ENCODE assay signal across 10 mouse cellular contexts in genomic region chr3:96159820-96160219, GRCm38 (mm10). TPM values are rescaled to one million over a fixed set of nuclear protein-coding genes. Genes with fewer than 3 reads are reported as not detected.
DNase-seq lines count a peak whose midpoint lies in the region; ATAC-seq and TF ChIP-seq lines count a peak whose summit lies in the region.
"Had no signal": no experiment of that assay in that cellular context is flagged by ENCODE, and none has a peak within 500 bp of the region (broad histone marks: within the 10 kb centered on the region; RNA-seq: fewer than 3 reads in every experiment).

No protein-coding gene starts in this region.

- peaks cover 20% of the 10 kb centered on the region for H3K36me3 ChIP-seq in heart, embryonic 14.5 days (ENCODE audit: control insufficient read depth, insufficient read depth, low read length)
- H3K36me3 ChIP-seq in midbrain, postnatal 0 days (ENCODE audit: insufficient read depth, low read length): peaks cover 10% of the 10 kb centered on the region
- peaks cover 9% of the 10 kb centered on the region; the same call in 1 of the 2 replicates for H3K36me3 ChIP-seq in midbrain, embryonic 15.5 days (replicated peaks)
- peaks cover 5% of the 10 kb centered on the region; the same call in 1 of the 2 replicates for H3K36me3 ChIP-seq in limb, embryonic 11.5 days (ENCODE audit: control insufficient read depth, insufficient read depth, low read length)
- H3K36me3 ChIP-seq in hindbrain, embryonic 14.5 days (replicated peaks; ENCODE audit: control insufficient read depth, insufficient read depth): peaks cover 9% of the 10 kb centered on the region

- no peak for DNase-seq in heart, postnatal 36 days
- DNase-seq in midbrain, postnatal 0 days (ENCODE audit: low spot score): no peak
- no peak for DNase-seq in limb, embryonic 11.5 days (ENCODE audit: low spot score)
- DNase-seq in urinary bladder, adult 2 months (ENCODE audit: low spot score): no peak
- no peak for DNase-seq in hindbrain, embryonic 14.5 days (ENCODE audit: low spot score)
- DNase-seq in right cerebral cortex, postnatal 25 days: no peak
- DNase-seq: thymus, adult 18-20 months had no signal

- WGBS in heart, embryonic 14.5 days: 65% methylated on average over 4 of the region's 4 CpGs
- 83% methylated on average over 4 of the region's 4 CpGs for WGBS in midbrain, postnatal 0 days
- WGBS in midbrain, embryonic 15.5 days: 82% methylated on average over 4 of the region's 4 CpGs
- 83% methylated on average over 4 of the region's 4 CpGs for WGBS in limb, embryonic 11.5 days
- WGBS in hindbrain, embryonic 14.5 days: 87% methylated on average over 4 of the region's 4 CpGs

- H3K27me3 ChIP-seq in heart, embryonic 14.5 days (ENCODE audit: control insufficient read depth, insufficient read depth, low read length): no peaks in the 10 kb centered on the region
- H3K27me3 ChIP-seq in midbrain, postnatal 0 days (ENCODE audit: insufficient read depth, low read length): no peaks in the 10 kb centered on the region
- no peaks in the 10 kb centered on the region for H3K27me3 ChIP-seq in midbrain, embryonic 15.5 days (replicated peaks)
- H3K27me3 ChIP-seq in limb, embryonic 11.5 days (ENCODE audit: control insufficient read depth, insufficient read depth, low read length): no peaks in the 10 kb centered on the region
- H3K27me3 ChIP-seq in hindbrain, embryonic 14.5 days (ENCODE audit: control insufficient read depth, insufficient read depth, low read length): no peaks in the 10 kb centered on the region

- peaks cover 20 to 25% of the 10 kb centered on the region in 2 experiments for H3K4me1 ChIP-seq in heart, embryonic 14.5 days (ENCODE audit: control insufficient read depth in 2 of 2, insufficient read depth in 2 of 2, low read length in 2 of 2)
- 0 out of 2 replicates have a peak, but pooled peaks cover 3% of the 10 kb centered on the region for H3K4me1 ChIP-seq in midbrain, postnatal 0 days (ENCODE audit: insufficient read depth, low read length)
- peaks cover 24% of the 10 kb centered on the region for H3K4me1 ChIP-seq in midbrain, embryonic 15.5 days
- H3K4me1 ChIP-seq in limb, embryonic 11.5 days (ENCODE audit: control insufficient read depth, insufficient read depth, low read length): peaks cover 12% of the 10 kb centered on the region; the same call in 1 of the 2 replicates
- H3K4me1 ChIP-seq in hindbrain, embryonic 14.5 days (replicated peaks; ENCODE audit: control insufficient read depth, insufficient read depth, low read length): peaks cover 16% of the 10 kb centered on the region

- peak overlapping the region; percentile 94 for H3K4me2 ChIP-seq in heart, embryonic 14.5 days (ENCODE audit: low read length)
- H3K4me2 ChIP-seq in midbrain, postnatal 0 days (ENCODE audit: low read depth, low read length, poor library complexity, severe bottlenecking): no peak overlapping the region
- no peak overlapping the region for H3K4me2 ChIP-seq in midbrain, embryonic 15.5 days
- no peak overlapping the region for H3K4me2 ChIP-seq in limb, embryonic 11.5 days (ENCODE audit: low read depth, severe bottlenecking)
- no peak overlapping the region for H3K4me2 ChIP-seq in hindbrain, embryonic 14.5 days (replicated peaks)

- H3K9ac ChIP-seq in heart, embryonic 14.5 days (ENCODE audit: low read length): peak overlapping the region; percentile 70; the same call in 1 of the 2 replicates
- 0 out of 2 replicates have a peak overlapping the region, but pooled peaks have one; percentile 14 for H3K9ac ChIP-seq in midbrain, postnatal 0 days (replicated peaks; ENCODE audit: low read length, poor library complexity, severe bottlenecking)
- no peak overlapping the region for H3K9ac ChIP-seq in midbrain, embryonic 15.5 days
- H3K9ac ChIP-seq in limb, embryonic 11.5 days (ENCODE audit: low read length): no peak overlapping the region
- no peak overlapping the region for H3K9ac ChIP-seq in hindbrain, embryonic 14.5 days

- intact Hi-C loops in heart, postnatal 36 days (cut with DNase I): no loop called here

- TF ChIP-seq CTCF in midbrain, postnatal 0 days (IDR thresholded peaks at IDR 0.05): no peak

- H3K27ac ChIP-seq in heart, embryonic 14.5 days (replicated peaks in 1 of 2; ENCODE audit: control insufficient read depth in 1 of 2, insufficient read depth in 1 of 2, low read depth in 2 of 2, low read length in 2 of 2): peak overlapping the region; percentile 35 to 83
- 0 out of 2 replicates have a peak overlapping the region, but pooled peaks have one; percentile 71 for H3K27ac ChIP-seq in midbrain, postnatal 0 days (ENCODE audit: low read depth, low read length)
- no peak overlapping the region for H3K27ac ChIP-seq in midbrain, embryonic 15.5 days
- peak overlapping the region; percentile 72; the same call in 1 of the 2 replicates for H3K27ac ChIP-seq in limb, embryonic 11.5 days (replicated peaks; ENCODE audit: low read depth, low read length)
- no peak overlapping the region for H3K27ac ChIP-seq in hindbrain, embryonic 14.5 days

- ATAC-seq in heart, embryonic 14.5 days (ENCODE audit: insufficient number of reproducible peaks, insufficient read depth, low FRiP score, low read depth): no peak
- no peak for ATAC-seq in midbrain, postnatal 0 days (ENCODE audit: low FRiP score)
- no peak for ATAC-seq in midbrain, embryonic 15.5 days (replicated peaks)
- ATAC-seq in limb, embryonic 11.5 days (ENCODE audit: insufficient number of reproducible peaks, low FRiP score, low TSS enrichment, low read depth): no peak
- ATAC-seq in hindbrain, embryonic 14.5 days (ENCODE audit: low FRiP score): no peak

- H3K4me3 ChIP-seq in heart, embryonic 14.5 days (ENCODE audit: control insufficient read depth in 1 of 2, insufficient read depth in 1 of 2, low read depth in 1 of 2, low read length in 2 of 2): no peak overlapping the region
- no peak overlapping the region for H3K4me3 ChIP-seq in midbrain, postnatal 0 days (ENCODE audit: low read depth, low read length)
- H3K4me3 ChIP-seq in midbrain, embryonic 15.5 days: no peak overlapping the region
- no peak overlapping the region for H3K4me3 ChIP-seq in limb, embryonic 11.5 days (ENCODE audit: low read depth, low read length)
- no peak overlapping the region for H3K4me3 ChIP-seq in hindbrain, embryonic 14.5 days (replicated peaks; ENCODE audit: low read length)
- H3K4me3 ChIP-seq: midbrain, embryonic 10.5 days had no signal

- no peaks in the 10 kb centered on the region for H3K9me3 ChIP-seq in heart, embryonic 14.5 days (ENCODE audit: control insufficient read depth, low read length)
- no peaks in the 10 kb centered on the region for H3K9me3 ChIP-seq in midbrain, postnatal 0 days (ENCODE audit: low read length)
- H3K9me3 ChIP-seq in midbrain, embryonic 15.5 days: no peaks in the 10 kb centered on the region
- no peaks in the 10 kb centered on the region for H3K9me3 ChIP-seq in limb, embryonic 11.5 days (ENCODE audit: control insufficient read depth, low read length)
- no peaks in the 10 kb centered on the region for H3K9me3 ChIP-seq in hindbrain, embryonic 14.5 days (ENCODE audit: control insufficient read depth, low read length)
- H3K9me3 ChIP-seq: midbrain, embryonic 10.5 days had no signal

RNA-seq across cellular contexts. Expression of gene Mtmr11, which starts 2.0 kb away (rescaled TPM):
- 7.7 and 7.9 TPM in 2 replicates for polyA plus RNA-seq in heart, embryonic 14.5 days (2014; fragmentation: Nextera tagmentation; extraction: Ambion mirVana)
- 1 to 10 TPM; 2.0 to 5.6 TPM for total RNA-seq in heart, postnatal 36 days (2021)
- total RNA-seq in midbrain, postnatal 0 days (2014; rRNA removed): 15.5 and 22.3 TPM in 2 replicates
- polyA plus RNA-seq in midbrain, postnatal 0 days (2015; fragmentation: Nextera tagmentation; extraction: Ambion mirVana): 8.4 and 9.4 TPM in 2 replicates
- 8.3 and 14.1 TPM in 2 replicates for polyA plus RNA-seq in midbrain, embryonic 15.5 days (2015; fragmentation: Nextera tagmentation; extraction: Ambion mirVana)
- 22.7 and 24.9 TPM in 2 replicates for polyA plus RNA-seq in limb, embryonic 11.5 days (2014; fragmentation: Nextera tagmentation; extraction: Ambion mirVana)
- polyA plus RNA-seq in urinary bladder, adult 2 months (2012; rRNA removed): 33.7 and 35.7 TPM in 2 replicates
- 10.1 and 11.6 TPM in 2 replicates for polyA plus RNA-seq in hindbrain, embryonic 14.5 days (2014; fragmentation: Nextera tagmentation; extraction: Ambion mirVana)

RNA-seq across cellular contexts. Expression of gene Sf3b4, which starts 12.3 kb away (rescaled TPM):
- polyA plus RNA-seq in heart, embryonic 14.5 days (2014; fragmentation: Nextera tagmentation; extraction: Ambion mirVana): 83.7 and 88.8 TPM in 2 replicates
- total RNA-seq in heart, postnatal 36 days (2021): 10 to 100 TPM; 15.1 to 17.3 TPM
- 70.3 and 79.1 TPM in 2 replicates for total RNA-seq in midbrain, postnatal 0 days (2014; rRNA removed)
- polyA plus RNA-seq in midbrain, postnatal 0 days (2015; fragmentation: Nextera tagmentation; extraction: Ambion mirVana): 156 and 158 TPM in 2 replicates
- 138 and 147 TPM in 2 replicates for polyA plus RNA-seq in midbrain, embryonic 15.5 days (2015; fragmentation: Nextera tagmentation; extraction: Ambion mirVana)
- polyA plus RNA-seq in limb, embryonic 11.5 days (2014; fragmentation: Nextera tagmentation; extraction: Ambion mirVana): 259 and 264 TPM in 2 replicates
- 48.6 and 52.3 TPM in 2 replicates for polyA plus RNA-seq in urinary bladder, adult 2 months (2012; rRNA removed)
- 135 and 151 TPM in 2 replicates for polyA plus RNA-seq in hindbrain, embryonic 14.5 days (2014; fragmentation: Nextera tagmentation; extraction: Ambion mirVana)

RNA-seq across cellular contexts. Expression of gene Sv2a, which starts 21.1 kb away (rescaled TPM):
- polyA plus RNA-seq in heart, embryonic 14.5 days (2014; fragmentation: Nextera tagmentation; extraction: Ambion mirVana): 10.8 and 12.0 TPM in 2 replicates
- total RNA-seq in heart, postnatal 36 days (2021): 1 to 10 TPM; 3.4 to 9.9 TPM
- 157 and 160 TPM in 2 replicates for total RNA-seq in midbrain, postnatal 0 days (2014; rRNA removed)
- polyA plus RNA-seq in midbrain, postnatal 0 days (2015; fragmentation: Nextera tagmentation; extraction: Ambion mirVana): 167 and 176 TPM in 2 replicates
- 140 and 142 TPM in 2 replicates for polyA plus RNA-seq in midbrain, embryonic 15.5 days (2015; fragmentation: Nextera tagmentation; extraction: Ambion mirVana)
- polyA plus RNA-seq in limb, embryonic 11.5 days (2014; fragmentation: Nextera tagmentation; extraction: Ambion mirVana): 2.7 and 3.9 TPM in 2 replicates
- 8.6 and 9.4 TPM in 2 replicates for polyA plus RNA-seq in urinary bladder, adult 2 months (2012; rRNA removed)
- polyA plus RNA-seq in hindbrain, embryonic 14.5 days (2014; fragmentation: Nextera tagmentation; extraction: Ambion mirVana): 95.7 and 111 TPM in 2 replicates

RNA-seq across cellular contexts. Expression of gene Otud7b, which starts 55.5 kb away (rescaled TPM):
- polyA plus RNA-seq in heart, embryonic 14.5 days (2014; fragmentation: Nextera tagmentation; extraction: Ambion mirVana): 12.6 and 16.2 TPM in 2 replicates
- 10 to 100 TPM; 56.7 to 67.6 TPM for total RNA-seq in heart, postnatal 36 days (2021)
- 14.3 and 16.3 TPM in 2 replicates for total RNA-seq in midbrain, postnatal 0 days (2014; rRNA removed)
- 5.7 and 7.5 TPM in 2 replicates for polyA plus RNA-seq in midbrain, postnatal 0 days (2015; fragmentation: Nextera tagmentation; extraction: Ambion mirVana)
- polyA plus RNA-seq in midbrain, embryonic 15.5 days (2015; fragmentation: Nextera tagmentation; extraction: Ambion mirVana): 7.7 and 8.2 TPM in 2 replicates
- 9.7 and 14.2 TPM in 2 replicates for polyA plus RNA-seq in limb, embryonic 11.5 days (2014; fragmentation: Nextera tagmentation; extraction: Ambion mirVana)
- polyA plus RNA-seq in urinary bladder, adult 2 months (2012; rRNA removed): 11.1 and 16.8 TPM in 2 replicates
- polyA plus RNA-seq in hindbrain, embryonic 14.5 days (2014; fragmentation: Nextera tagmentation; extraction: Ambion mirVana): 7.1 and 7.9 TPM in 2 replicates

RNA-seq across cellular contexts. Expression of gene Bola1, which starts 59.7 kb away (rescaled TPM):
- polyA plus RNA-seq in heart, embryonic 14.5 days (2014; fragmentation: Nextera tagmentation; extraction: Ambion mirVana): 50.2 and 56.1 TPM in 2 replicates
- total RNA-seq in heart, postnatal 36 days (2021): 10 to 100 TPM; 25.1 to 26.9 TPM
- 29.5 and 36.8 TPM in 2 replicates for total RNA-seq in midbrain, postnatal 0 days (2014; rRNA removed)
- polyA plus RNA-seq in midbrain, postnatal 0 days (2015; fragmentation: Nextera tagmentation; extraction: Ambion mirVana): 54.6 and 58.1 TPM in 2 replicates
- 51.0 and 59.9 TPM in 2 replicates for polyA plus RNA-seq in midbrain, embryonic 15.5 days (2015; fragmentation: Nextera tagmentation; extraction: Ambion mirVana)
- 68.2 and 68.9 TPM in 2 replicates for polyA plus RNA-seq in limb, embryonic 11.5 days (2014; fragmentation: Nextera tagmentation; extraction: Ambion mirVana)
- 28.1 and 39.1 TPM in 2 replicates for polyA plus RNA-seq in urinary bladder, adult 2 months (2012; rRNA removed)
- 57.0 and 72.4 TPM in 2 replicates for polyA plus RNA-seq in hindbrain, embryonic 14.5 days (2014; fragmentation: Nextera tagmentation; extraction: Ambion mirVana)

Comparison
In these comparisons a context has a peak if more than half of its experiments do, and no peak if none do; other contexts are left out.
1. H3K27ac ChIP-seq: peak in heart, embryonic 14.5 days (2 of 2), midbrain, postnatal 0 days (single experiment) and limb, embryonic 11.5 days (single experiment); none in midbrain, embryonic 15.5 days (single experiment) and hindbrain, embryonic 14.5 days (single experiment).
2. H3K9ac ChIP-seq: peak in heart, embryonic 14.5 days (single experiment) and midbrain, postnatal 0 days (single experiment); none in midbrain, embryonic 15.5 days (single experiment), limb, embryonic 11.5 days (single experiment) and hindbrain, embryonic 14.5 days (single experiment).